7 mouse cellular contexts compared by ENCODE assay signal in genomic region chr11:113747056-113747455, GRCm38 (mm10). TPM values are rescaled to one million over a fixed set of nuclear protein-coding genes. Genes with fewer than 3 reads are reported as not detected.
A peak's percentile ranks its signal among the peaks of the same experiment; 100 is the strongest.
DNase-seq lines count a peak whose midpoint lies in the region; ATAC-seq and TF ChIP-seq lines count a peak whose summit lies in the region.

No protein-coding gene starts in this region.

- 56% methylated on average over 16 of the region's 16 CpGs for WGBS in heart, embryonic 16.5 days

- H3K27ac ChIP-seq in ES-E14 (ENCODE audit: insufficient read depth, low read depth, low read length, poor library complexity, severe bottlenecking), result no peak overlapping the region
- H3K27ac ChIP-seq in heart, embryonic 16.5 days (ENCODE audit: low read length), result peak overlapping the region; percentile 41

- in situ Hi-C loops in ES-E14 (cut with MboI; ENCODE audit: low sequenced_read_pairs in 2 of 2, unreplicated experiment in 2 of 2), result no loop called here

- no peaks in the 10 kb centered on the region for H3K27me3 ChIP-seq in heart, embryonic 16.5 days (ENCODE audit: control insufficient read depth, insufficient read depth, low read length)

- no peak for ATAC-seq in heart, embryonic 16.5 days (replicated peaks; ENCODE audit: extremely low read depth, insufficient read depth, low FRiP score)
- peak; percentile 5; the same call in 1 of the 2 replicates for ATAC-seq in megakaryocyte progenitor cell, adult 5-6 weeks (replicated peaks; ENCODE audit: poor library complexity)

- peaks cover 4% of the 10 kb centered on the region; the same call in 1 of the 2 replicates for H3K36me3 ChIP-seq in ES-E14 (ENCODE audit: control insufficient read depth, insufficient read depth, low read length, poor library complexity, severe bottlenecking)
- H3K36me3 ChIP-seq in heart, embryonic 16.5 days (ENCODE audit: control insufficient read depth, insufficient read depth), result peaks cover 8% of the 10 kb centered on the region

- no peaks in the 10 kb centered on the region for H3K9me3 ChIP-seq in ES-E14 (ENCODE audit: control insufficient read depth, insufficient read depth, low read depth, low read length)
- H3K9me3 ChIP-seq in heart, embryonic 16.5 days (replicated peaks; ENCODE audit: control insufficient read depth, low read length), result peaks cover 8% of the 10 kb centered on the region; the same call in 1 of the 2 replicates

- H3K4me2 ChIP-seq in heart, embryonic 16.5 days (ENCODE audit: low read depth, low read length), result peak overlapping the region; percentile 91

- peaks cover 0 to 30% of the 10 kb centered on the region in 2 experiments; a peak in 3 of 4 replicates for H3K4me1 ChIP-seq in ES-E14 (ENCODE audit: control insufficient read depth in 2 of 2, insufficient read depth in 2 of 2, low read length in 2 of 2, poor library complexity in 1 of 2)
- H3K4me1 ChIP-seq in heart, embryonic 16.5 days (ENCODE audit: control insufficient read depth, insufficient read depth, low read length), result peaks cover 35% of the 10 kb centered on the region

- H3K4me3 ChIP-seq in ES-E14 (ENCODE audit: insufficient read depth in 1 of 2, low read depth in 1 of 2, low read length in 2 of 2, poor library complexity in 1 of 2, severe bottlenecking in 1 of 2), result peak overlapping the region in 1 of 2 experiments; percentile 41; a peak in 2 of 4 replicates
- peak overlapping the region; percentile 15 for H3K4me3 ChIP-seq in heart, embryonic 16.5 days (ENCODE audit: low read length)

- H3K9ac ChIP-seq in ES-E14 (ENCODE audit: insufficient read depth, low read depth, low read length, poor library complexity, severe bottlenecking), result peak overlapping the region; percentile 41; the same call in 1 of the 2 replicates
- H3K9ac ChIP-seq in heart, embryonic 16.5 days (ENCODE audit: low read length), result peak overlapping the region; percentile 2

- DNase-seq in ES-E14 (ENCODE audit: low read depth, low spot score), result no peak
- peak; percentile 27 for DNase-seq in brain, adult 2 months (ENCODE audit: low read depth, low spot score)
- peak; percentile 63 to 73 for DNase-seq in kidney, postnatal 4 days
- no peak for DNase-seq in cerebellum, adult 11 months
- DNase-seq in urinary bladder, postnatal 10 days (ENCODE audit: low spot score), result no peak

TF ChIP-seq in ES-E14, 5 proteins besides CTCF, POLR2A, EP300 and RAD21:
- TF ChIP-seq ZNF384 (IDR thresholded peaks at IDR 0.05; ENCODE audit: low read depth, low read length) (no peak), CHD2 (IDR thresholded peaks at IDR 0.05; ENCODE audit: low read depth, low read length) (no peak), ZC3H11A (IDR thresholded peaks at IDR 0.05; ENCODE audit: borderline replicate concordance, low read depth, low read length) (no peak), HCFC1 (IDR thresholded peaks at IDR 0.05; ENCODE audit: borderline replicate concordance, insufficient read depth, low read length) (no peak), MAFK (IDR thresholded peaks at IDR 0.05; ENCODE audit: insufficient read depth, low read depth, low read length) (no peak)
TF ChIP-seq in ES-E14: peak in this region for 0.

RNA-seq across cellular contexts. Expression of gene Cdc42ep4, which starts 4.6 kb away (rescaled TPM):
- 17.8 and 20.7 TPM in 2 replicates for total RNA-seq in ES-E14 (2012; rRNA removed)
- polyA plus RNA-seq in heart, embryonic 16.5 days (2015; fragmentation: Nextera tagmentation; extraction: Ambion mirVana), result 25.1 and 30.2 TPM in 2 replicates
- total RNA-seq in megakaryocyte progenitor cell, adult 5-6 weeks (2015), result 10.0 and 10.3 TPM in 2 replicates
- 14.5 and 14.7 TPM in 2 replicates for total RNA-seq in megakaryocyte progenitor cell, adult 5-6 weeks (2017)

RNA-seq across cellular contexts. Expression of gene Cpsf4l, which starts 37.2 kb away (rescaled TPM):
- 19.6 and 35.0 TPM in 2 replicates for total RNA-seq in ES-E14 (2012; rRNA removed)
- 4.6 and 13.3 TPM in 2 replicates for polyA plus RNA-seq in heart, embryonic 16.5 days (2015; fragmentation: Nextera tagmentation; extraction: Ambion mirVana)
- total RNA-seq in megakaryocyte progenitor cell, adult 5-6 weeks (2015), result not detected in 2 replicates
- total RNA-seq in megakaryocyte progenitor cell, adult 5-6 weeks (2017), result not detected in 2 replicates

Comparison
In these comparisons a context has a peak if more than half of its experiments do, and no peak if none do; other contexts are left out.
1. DNase-seq: peak in brain, adult 2 months (single experiment) and kidney, postnatal 4 days (2 of 2); none in ES-E14 (single experiment), cerebellum, adult 11 months (single experiment) and urinary bladder, postnatal 10 days (single experiment).
2. RNA of gene Cpsf4l, which starts 37.2 kb away (total RNA-seq): 19.6 to 35.0 TPM in ES-E14; not detected in megakaryocyte progenitor cell, adult 5-6 weeks; every median in the first group is over 10 times any median in the second.